Mouse (Mus musculus) lung, embryonic 14.5 days (tissue): ENCODE measurements around the gene Exd1. TPM values are rescaled to one million over a fixed set of nuclear protein-coding genes. Genes with fewer than 3 reads are reported as not detected.

ENCODE experiments used
- ATAC-seq: fragments of 200-750 bp; cut with Nextera tagmentation; 2 replicates; pipeline ENCODE4 v1.8.0; 2017; ENCODE audit warnings: mild to moderate bottlenecking, moderate TSS enrichment, moderate library complexity; ENCODE audit not compliant: insufficient read depth
- DNase-seq: peaks from one replicate; pipeline ENCODE4 v3.0.0-alpha.2; 2015
- H3K27ac ChIP-seq: fragments of 300-500 bp; sonication (generic); 2 replicates; pipeline ENCODE4 v1.5.1; 2014; ENCODE audit warnings: low read depth, mild to moderate bottlenecking, moderate library complexity
- H3K27me3 ChIP-seq: fragments of 300-500 bp; sonication (generic); 2 replicates; pipeline ENCODE4 v1.6.1; 2014; ENCODE audit warnings: low read length, control low read depth; ENCODE audit not compliant: insufficient read depth
- H3K36me3 ChIP-seq: fragments of 300-500 bp; sonication (generic); 2 replicates; pipeline ENCODE4 v1.6.1; 2014; ENCODE audit warnings: control low read depth; ENCODE audit not compliant: insufficient read depth
- H3K4me1 ChIP-seq: fragments of 300-500 bp; sonication (generic); 2 replicates; pipeline ENCODE4 v1.6.1; 2014; ENCODE audit warnings: antibody characterized with exemption, control low read depth; ENCODE audit not compliant: insufficient read depth
- H3K4me2 ChIP-seq: fragments of 300-500 bp; sonication (generic); 2 replicates; pipeline ENCODE4 v1.6.1; 2014; ENCODE audit warnings: mild to moderate bottlenecking
- H3K4me3 ChIP-seq: fragments of 300-500 bp; sonication (generic); 2 replicates; pipeline ENCODE4 v1.5.1; 2014; ENCODE audit warnings: low read depth, low read length
- H3K9ac ChIP-seq: fragments of 300-500 bp; sonication (generic); 2 replicates; pipeline ENCODE4 v1.6.1; 2014
- H3K9me3 ChIP-seq: fragments of 300-500 bp; sonication (generic); 2 replicates; pipeline ENCODE4 v1.6.1; 2016; ENCODE audit warnings: low read depth, low read length, control low read depth
- CTCF ChIP-seq: IDR thresholded peaks from 2 replicates; pipeline ENCODE4 v1.5.1; 2016; ENCODE audit warnings: antibody characterized with exemption, low read depth
- WGBS: fragments of 180-500 bp; shearing (Covaris S2); extraction: QIAGEN DNeasy Blood & Tissue Kit; methylation state at CpG from one replicate; pipeline ENCODE4 v1.1.7; 2014; 5-methylcytosine and 5-hydroxymethylcytosine counted together
- polyA plus RNA-seq: library from polyadenylated mRNA; unstranded; fragments of >200 nt; fragmentation: Nextera tagmentation; extraction: Ambion mirVana; gene quantifications from 2 replicates; pipeline ENCODE4 v1.2.1, GENCODE M21; 2014

The Exd1 gene
- polyA plus RNA-seq, 1 experiment from 2014 or later: 0.17 TPM

- H3K9ac ChIP-seq: no peak overlapping the region
- no peak overlapping the region for H3K4me3 ChIP-seq
- H3K27ac ChIP-seq: no peak overlapping the region
- no peaks in the 10 kb centered on the region for H3K9me3 ChIP-seq
- no peak for ATAC-seq
- no peak for DNase-seq
- no peak overlapping the region for H3K4me2 ChIP-seq
- no peak for TF ChIP-seq CTCF
- no peaks in the 10 kb centered on the region for H3K27me3 ChIP-seq
- H3K4me1 ChIP-seq: peaks cover 4% of the 10 kb centered on the region; the same call in 1 of the 2 replicates
- 63% methylated on average over 2 of the region's 2 CpGs for WGBS
- H3K36me3 ChIP-seq: no peaks in the 10 kb centered on the region
Observed at GRCm38 (mm10) chr2:119543656-119544055, 3.8 kb downstream of the Exd1 start.

DNA sequence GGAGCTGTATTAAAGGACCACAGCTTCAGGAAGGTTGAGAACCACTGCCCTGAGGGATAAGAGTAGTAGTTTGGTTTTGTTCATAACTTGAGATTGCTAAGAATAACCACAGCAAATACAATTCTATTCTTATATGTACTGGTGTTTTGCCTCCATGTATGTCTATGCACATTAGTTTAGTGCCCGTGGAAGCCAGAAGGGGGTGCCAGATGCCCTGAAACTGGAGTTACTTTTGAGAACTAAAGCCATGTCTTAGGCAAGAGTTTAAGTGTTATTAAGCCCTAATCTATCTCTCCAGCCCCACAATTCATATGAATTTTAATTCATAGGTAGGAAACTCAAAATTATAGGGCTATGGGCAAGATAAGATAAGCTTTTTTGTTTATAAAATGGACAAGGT lies 5.3 kb downstream of the Exd1 start:
- Histone ChIP-seq H3K27me3 (no peaks in the 10 kb centered on the region), H3K27ac (no peak overlapping the region), H3K4me1 (no peaks in the 10 kb centered on the region), H3K4me2 (no peak overlapping the region), H3K9me3 (no peaks in the 10 kb centered on the region), H3K36me3 (no peaks in the 10 kb centered on the region), H3K4me3 (no peak overlapping the region), H3K9ac (no peak overlapping the region)
- peak; percentile 72 for TF ChIP-seq CTCF
- peak; percentile 83 for DNase-seq
- 14% methylated on average over 1 of the region's 1 CpGs for WGBS
- no peak for ATAC-seq

DNA sequence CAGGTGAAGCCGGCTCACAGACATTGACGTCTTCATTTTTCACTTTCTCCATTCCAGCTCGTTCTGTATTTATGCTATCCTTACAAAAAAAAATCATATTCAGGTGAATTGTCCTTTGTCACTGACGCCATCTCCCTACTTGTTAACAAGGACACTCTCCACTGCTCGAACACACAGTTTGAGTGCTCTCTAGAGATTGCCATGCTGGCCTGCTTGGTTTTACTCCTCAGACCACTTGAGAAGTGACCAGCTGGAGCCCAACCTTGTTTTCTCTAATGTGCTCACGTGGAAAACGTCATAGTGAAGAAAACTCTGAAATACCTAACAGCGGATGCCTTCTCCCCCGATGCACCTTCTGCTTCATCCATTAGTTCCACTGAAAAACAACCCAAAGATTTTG lies 8.6 kb downstream of the Exd1 start:
- Histone ChIP-seq H3K9me3 (no peaks in the 10 kb centered on the region), H3K4me1 (no peaks in the 10 kb centered on the region), H3K27me3 (no peaks in the 10 kb centered on the region), H3K9ac (no peak overlapping the region), H3K36me3 (no peaks in the 10 kb centered on the region), H3K4me2 (no peak overlapping the region), H3K27ac (no peak overlapping the region), H3K4me3 (no peak overlapping the region)
- ATAC-seq: no peak
- no peak for DNase-seq
- no peak for TF ChIP-seq CTCF
- WGBS: 60% methylated on average over 9 of the region's 9 CpGs

GRCm38 (mm10) chr2:119525422-119525821 lies 22.0 kb downstream of the Exd1 start:
- H3K27me3 ChIP-seq: no peaks in the 10 kb centered on the region
- no peak for ATAC-seq
- no peak for DNase-seq
- TF ChIP-seq CTCF: no peak
- no peaks in the 10 kb centered on the region for H3K9me3 ChIP-seq
- H3K27ac ChIP-seq: no peak overlapping the region
- no peaks in the 10 kb centered on the region for H3K4me1 ChIP-seq
- H3K4me2 ChIP-seq: no peak overlapping the region
- 48% methylated on average over 4 of the region's 4 CpGs for WGBS
- no peak overlapping the region for H3K9ac ChIP-seq
- H3K4me3 ChIP-seq: no peak overlapping the region
- no peaks in the 10 kb centered on the region for H3K36me3 ChIP-seq

- H3K27ac ChIP-seq: no peak overlapping the region
- ATAC-seq: no peak
- 73% methylated on average over 4 of the region's 4 CpGs for WGBS
- no peak overlapping the region for H3K9ac ChIP-seq
- no peak for DNase-seq
- no peak overlapping the region for H3K4me3 ChIP-seq
- no peak for TF ChIP-seq CTCF
- no peaks in the 10 kb centered on the region for H3K4me1 ChIP-seq
- no peak overlapping the region for H3K4me2 ChIP-seq
- no peaks in the 10 kb centered on the region for H3K36me3 ChIP-seq
- H3K27me3 ChIP-seq: no peaks in the 10 kb centered on the region
- H3K9me3 ChIP-seq: no peaks in the 10 kb centered on the region
Observed at GRCm38 (mm10) chr2:119523836-119524235, 23.6 kb downstream of the Exd1 start.

- DNase-seq: peak; percentile 66
- no peak overlapping the region for H3K9ac ChIP-seq
- no peaks in the 10 kb centered on the region for H3K27me3 ChIP-seq
- no peaks in the 10 kb centered on the region for H3K4me1 ChIP-seq
- H3K4me2 ChIP-seq: no peak overlapping the region
- no peak for ATAC-seq
- no peaks in the 10 kb centered on the region for H3K36me3 ChIP-seq
- H3K27ac ChIP-seq: no peak overlapping the region
- H3K4me3 ChIP-seq: no peak overlapping the region
- peak; percentile 28 for TF ChIP-seq CTCF
- 58% methylated on average over 7 of the region's 7 CpGs for WGBS
- no peaks in the 10 kb centered on the region for H3K9me3 ChIP-seq
Observed at GRCm38 (mm10) chr2:119520550-119520949, 26.9 kb downstream of the Exd1 start.

DNA sequence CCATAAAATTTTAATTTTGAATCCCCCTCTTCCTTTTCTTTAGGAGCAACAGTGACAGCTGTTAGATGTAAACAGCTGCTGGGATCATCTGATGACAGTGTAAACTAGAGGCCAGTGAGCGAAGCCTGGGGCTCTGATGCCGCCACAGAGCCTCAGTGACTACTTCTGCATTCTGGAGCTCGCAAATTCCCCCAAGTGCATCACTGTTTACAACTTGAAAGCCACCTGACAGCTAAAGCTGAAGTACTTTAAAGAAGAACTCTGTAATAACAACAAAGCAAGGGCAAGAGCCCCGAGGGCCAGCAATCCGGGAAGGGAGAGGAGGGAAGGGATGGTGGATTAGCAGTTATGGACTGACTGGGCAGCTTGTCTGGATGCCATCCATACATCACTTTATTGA lies 30.6 kb downstream of the Exd1 start:
- Histone ChIP-seq H3K4me3 (no peak overlapping the region), H3K9ac (no peak overlapping the region), H3K4me2 (no peak overlapping the region), H3K36me3 (no peaks in the 10 kb centered on the region), H3K27ac (no peak overlapping the region), H3K4me1 (no peaks in the 10 kb centered on the region), H3K9me3 (no peaks in the 10 kb centered on the region), H3K27me3 (no peaks in the 10 kb centered on the region)
- WGBS: 29% methylated on average over 5 of the region's 5 CpGs
- DNase-seq (no peak), ATAC-seq (no peak)
- no peak for TF ChIP-seq CTCF

DNA sequence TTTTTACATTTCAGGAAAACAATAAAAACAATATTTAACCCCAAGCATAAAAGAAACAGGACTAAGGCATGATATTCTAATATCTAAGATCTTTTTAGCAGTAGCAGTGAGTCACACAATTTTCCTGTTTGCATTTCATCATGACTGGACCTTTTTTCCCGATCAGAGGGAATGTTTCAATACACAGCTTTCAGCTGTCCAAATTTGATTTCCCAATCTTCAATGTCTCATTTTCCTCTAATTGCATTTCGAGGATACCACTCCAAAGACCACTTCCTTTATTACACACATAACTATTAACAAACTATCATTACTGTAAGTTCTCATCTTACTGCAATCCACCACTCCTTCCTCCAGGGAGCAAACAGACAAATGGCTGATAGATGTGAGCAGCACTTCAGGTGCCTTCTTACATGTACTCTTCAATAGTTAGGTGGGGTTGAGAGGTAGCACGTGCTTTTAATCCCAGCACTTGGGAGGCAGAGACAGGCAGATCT lies 33.4 kb downstream of the Exd1 start:
- H3K9ac ChIP-seq: no peak overlapping the region
- TF ChIP-seq CTCF: no peak
- no peak overlapping the region for H3K27ac ChIP-seq
- 68% methylated on average over 3 of the region's 3 CpGs for WGBS
- ATAC-seq: no peak
- no peak overlapping the region for H3K4me3 ChIP-seq
- DNase-seq: no peak
- no peaks in the 10 kb centered on the region for H3K36me3 ChIP-seq
- H3K4me1 ChIP-seq: no peaks in the 10 kb centered on the region
- no peaks in the 10 kb centered on the region for H3K9me3 ChIP-seq
- H3K4me2 ChIP-seq: no peak overlapping the region
- no peaks in the 10 kb centered on the region for H3K27me3 ChIP-seq
